Comparison of ENCODE assay signal across 11 mouse cellular contexts in genomic region chr8:114342276-114342675, GRCm38 (mm10).
DNase-seq lines count a peak whose midpoint lies in the region; ATAC-seq and TF ChIP-seq lines count a peak whose summit lies in the region.
"Had no signal": no experiment of that assay in that cellular context is flagged by ENCODE, and none has a peak within 500 bp of the region (broad histone marks: within the 10 kb centered on the region; RNA-seq: fewer than 3 reads in every experiment).

No protein-coding gene starts in this region.

- ATAC-seq in intestine, postnatal 0 days = no peak
- ATAC-seq in intestine, embryonic 15.5 days = no peak
- no peak for ATAC-seq in midbrain, postnatal 0 days (ENCODE audit: low FRiP score)
- ATAC-seq in midbrain, embryonic 16.5 days = no peak

- peak; percentile 42 for TF ChIP-seq CTCF in intestine, postnatal 0 days (IDR thresholded peaks at IDR 0.05; ENCODE audit: low read depth)
- peak; percentile 55 for TF ChIP-seq CTCF in midbrain, postnatal 0 days (IDR thresholded peaks at IDR 0.05)

- H3K27me3 ChIP-seq in intestine, postnatal 0 days (replicated peaks; ENCODE audit: control insufficient read depth, insufficient read depth, low read length) = no peaks in the 10 kb centered on the region
- H3K27me3 ChIP-seq in intestine, embryonic 15.5 days (replicated peaks) = no peaks in the 10 kb centered on the region
- no peaks in the 10 kb centered on the region for H3K27me3 ChIP-seq in midbrain, postnatal 0 days (ENCODE audit: insufficient read depth, low read length)
- no peaks in the 10 kb centered on the region for H3K27me3 ChIP-seq in midbrain, embryonic 16.5 days (ENCODE audit: control insufficient read depth, insufficient read depth, low read depth, low read length)
- H3K27me3 ChIP-seq in megakaryocyte, embryonic 14.5 days (replicated peaks) = no peaks in the 10 kb centered on the region

- H3K4me1 ChIP-seq in intestine, postnatal 0 days (replicated peaks; ENCODE audit: control insufficient read depth, insufficient read depth, low read length) = no peaks in the 10 kb centered on the region
- no peaks in the 10 kb centered on the region for H3K4me1 ChIP-seq in intestine, embryonic 15.5 days (replicated peaks)
- H3K4me1 ChIP-seq in midbrain, postnatal 0 days (ENCODE audit: insufficient read depth, low read length) = no peaks in the 10 kb centered on the region
- H3K4me1 ChIP-seq in midbrain, embryonic 16.5 days (ENCODE audit: control insufficient read depth, insufficient read depth, low read length) = no peaks in the 10 kb centered on the region; the same call in 1 of the 2 replicates
- H3K4me1 ChIP-seq in megakaryocyte, embryonic 14.5 days = no peaks in the 10 kb centered on the region

- DNase-seq in adrenal gland, postnatal 10 days = peak; percentile 7
- DNase-seq in adrenal gland, postnatal 4 days (ENCODE audit: low spot score in 2 of 2) = no peak
- DNase-seq in midbrain, postnatal 0 days (ENCODE audit: low spot score) = no peak
- DNase-seq in frontal cortex, postnatal 10 days (ENCODE audit: low spot score in 2 of 2) = no peak
- DNase-seq: gastrocnemius, postnatal 10 days; kidney, adult 9 months; lung, adult 2 months had no signal

- no peak overlapping the region for H3K4me2 ChIP-seq in intestine, postnatal 0 days (replicated peaks; ENCODE audit: low read depth)
- H3K4me2 ChIP-seq in intestine, embryonic 15.5 days (replicated peaks) = no peak overlapping the region
- H3K4me2 ChIP-seq in midbrain, postnatal 0 days (ENCODE audit: low read depth, low read length, poor library complexity, severe bottlenecking) = no peak overlapping the region
- no peak overlapping the region for H3K4me2 ChIP-seq in midbrain, embryonic 16.5 days (ENCODE audit: low read length)

- H3K36me3 ChIP-seq in intestine, postnatal 0 days (ENCODE audit: control insufficient read depth, insufficient read depth) = no peaks in the 10 kb centered on the region
- H3K36me3 ChIP-seq in intestine, embryonic 15.5 days = no peaks in the 10 kb centered on the region
- H3K36me3 ChIP-seq in midbrain, postnatal 0 days (ENCODE audit: insufficient read depth, low read length) = no peaks in the 10 kb centered on the region
- peaks cover 5% of the 10 kb centered on the region; the same call in 1 of the 2 replicates for H3K36me3 ChIP-seq in midbrain, embryonic 16.5 days (ENCODE audit: control insufficient read depth, insufficient read depth, low read length)
- H3K36me3 ChIP-seq in megakaryocyte, embryonic 14.5 days (replicated peaks; ENCODE audit: low read length) = no peaks in the 10 kb centered on the region

- no peaks in the 10 kb centered on the region for H3K9me3 ChIP-seq in intestine, postnatal 0 days (ENCODE audit: control insufficient read depth)
- no peaks in the 10 kb centered on the region for H3K9me3 ChIP-seq in intestine, embryonic 15.5 days
- H3K9me3 ChIP-seq in midbrain, postnatal 0 days (ENCODE audit: low read length) = no peaks in the 10 kb centered on the region
- no peaks in the 10 kb centered on the region for H3K9me3 ChIP-seq in midbrain, embryonic 16.5 days (replicated peaks; ENCODE audit: control insufficient read depth, low read length, poor library complexity, severe bottlenecking)
- H3K9me3 ChIP-seq in megakaryocyte, embryonic 14.5 days = peaks cover 17% of the 10 kb centered on the region

- WGBS in intestine, postnatal 0 days = 60% methylated on average over 5 of the region's 5 CpGs
- 67% methylated on average over 5 of the region's 5 CpGs for WGBS in intestine, embryonic 15.5 days
- 78% methylated on average over 5 of the region's 5 CpGs for WGBS in midbrain, postnatal 0 days
- 75% methylated on average over 5 of the region's 5 CpGs for WGBS in midbrain, embryonic 16.5 days

- H3K27ac ChIP-seq in intestine, postnatal 0 days (ENCODE audit: low read depth, low read length) = no peak overlapping the region
- H3K27ac ChIP-seq in intestine, embryonic 15.5 days = no peak overlapping the region
- no peak overlapping the region for H3K27ac ChIP-seq in midbrain, postnatal 0 days (ENCODE audit: low read depth, low read length)
- H3K27ac ChIP-seq in midbrain, embryonic 16.5 days (ENCODE audit: low read length) = no peak overlapping the region

- no peak overlapping the region for H3K4me3 ChIP-seq in intestine, postnatal 0 days (ENCODE audit: low read depth, low read length)
- H3K4me3 ChIP-seq in intestine, embryonic 15.5 days (replicated peaks) = no peak overlapping the region
- H3K4me3 ChIP-seq in midbrain, postnatal 0 days (ENCODE audit: low read depth, low read length) = no peak overlapping the region
- no peak overlapping the region for H3K4me3 ChIP-seq in midbrain, embryonic 16.5 days (ENCODE audit: low read depth, low read length)
- H3K4me3 ChIP-seq in megakaryocyte, embryonic 14.5 days (replicated peaks) = peak overlapping the region; percentile 28

- no peak overlapping the region for H3K9ac ChIP-seq in intestine, postnatal 0 days (ENCODE audit: low read depth, low read length)
- H3K9ac ChIP-seq in intestine, embryonic 15.5 days = no peak overlapping the region
- no peak overlapping the region for H3K9ac ChIP-seq in midbrain, postnatal 0 days (replicated peaks; ENCODE audit: low read length, poor library complexity, severe bottlenecking)
- H3K9ac ChIP-seq in midbrain, embryonic 16.5 days (ENCODE audit: low read depth, low read length) = no peak overlapping the region
